Mouse (Mus musculus) hindbrain, embryonic 13.5 days (tissue): ENCODE measurements around the gene Ube2b. TPM values are rescaled to one million over a fixed set of nuclear protein-coding genes. Genes with fewer than 3 reads are reported as not detected.

Source experiments
- ATAC-seq: fragments of 200-750 bp; cut with Nextera tagmentation; 2 replicates; pipeline ENCODE4 v1.8.0; 2017; ENCODE audit warnings: moderate TSS enrichment; ENCODE audit not compliant: low FRiP score
- H3K27ac ChIP-seq: fragments of 300-500 bp; sonication (generic); 2 replicates; pipeline ENCODE4 v1.5.1; 2015; ENCODE audit warnings: inconsistent platforms, mild to moderate bottlenecking, moderate library complexity
- H3K27me3 ChIP-seq: fragments of 300-500 bp; sonication (generic); 2 replicates; pipeline ENCODE4 v1.6.1; 2015; ENCODE audit warnings: mild to moderate bottlenecking, inconsistent platforms
- H3K36me3 ChIP-seq: fragments of 300-500 bp; sonication (generic); 2 replicates; pipeline ENCODE4 v1.6.1; 2015; ENCODE audit warnings: mild to moderate bottlenecking, inconsistent platforms
- H3K4me1 ChIP-seq: fragments of 300-500 bp; sonication (generic); replicated peaks from 2 replicates; pipeline ENCODE4 v1.6.1; 2015; ENCODE audit warnings: inconsistent platforms
- H3K4me2 ChIP-seq: fragments of 300-500 bp; sonication (generic); 2 replicates; pipeline ENCODE4 v1.6.1; 2015; ENCODE audit warnings: inconsistent platforms, mild to moderate bottlenecking, moderate library complexity
- H3K4me3 ChIP-seq: fragments of 300-500 bp; sonication (generic); 2 replicates; pipeline ENCODE4 v1.5.1; 2015; ENCODE audit warnings: mild to moderate bottlenecking, inconsistent platforms
- H3K9ac ChIP-seq: fragments of 300-500 bp; sonication (generic); 2 replicates; pipeline ENCODE4 v1.6.1; 2015; ENCODE audit warnings: mild to moderate bottlenecking, inconsistent platforms
- H3K9me3 ChIP-seq: fragments of 300-500 bp; sonication (generic); 2 replicates; pipeline ENCODE4 v1.6.1; 2016; ENCODE audit warnings: inconsistent platforms
- WGBS: fragments of 180-500 bp; shearing (Covaris S2); methylation state at CpG from one replicate; pipeline ENCODE4 v1.1.7; 2015; 5-methylcytosine and 5-hydroxymethylcytosine counted together
- polyA plus RNA-seq: library from polyadenylated mRNA; unstranded; fragments of >200 nt; fragmentation: Nextera tagmentation; extraction: Ambion mirVana; gene quantifications from 2 replicates; pipeline ENCODE4 v1.2.1, GENCODE M21; 2015

Ube2b gene
- polyA plus RNA-seq, 1 experiment from 2014 or later, result 270 TPM

DNA sequence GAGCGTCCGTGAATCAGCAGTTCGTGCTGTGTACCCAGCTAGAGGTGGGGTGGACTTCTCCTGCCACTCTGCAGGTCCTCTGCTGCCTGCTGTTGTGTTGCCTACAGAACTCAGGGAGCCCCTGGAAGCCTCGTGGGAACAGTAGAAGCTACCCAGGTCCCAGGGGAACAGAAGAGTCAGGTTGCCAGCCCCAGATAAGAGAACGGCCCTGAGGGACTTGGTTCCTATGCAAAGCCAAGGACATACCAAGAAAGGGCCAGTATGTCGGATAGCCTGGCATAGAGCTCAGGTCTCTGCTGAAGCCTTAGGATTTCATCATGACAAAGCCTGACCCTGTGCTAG lies 57.1 kb downstream of the Ube2b start:
- Histone ChIP-seq H3K9ac (no peak overlapping the region), H3K4me1 (peaks cover 20% of the 10 kb centered on the region), H3K4me3 (no peak overlapping the region), H3K9me3 (no peaks in the 10 kb centered on the region), H3K27me3 (no peaks in the 10 kb centered on the region; the same call in none of the 2 replicates), H3K4me2 (peak overlapping the region; percentile 11), H3K36me3 (no peaks in the 10 kb centered on the region), H3K27ac (peak overlapping the region; percentile 69; the same call in 1 of the 2 replicates)
- WGBS, result 50% methylated on average over 6 of the region's 6 CpGs
- no peak for ATAC-seq

DNA sequence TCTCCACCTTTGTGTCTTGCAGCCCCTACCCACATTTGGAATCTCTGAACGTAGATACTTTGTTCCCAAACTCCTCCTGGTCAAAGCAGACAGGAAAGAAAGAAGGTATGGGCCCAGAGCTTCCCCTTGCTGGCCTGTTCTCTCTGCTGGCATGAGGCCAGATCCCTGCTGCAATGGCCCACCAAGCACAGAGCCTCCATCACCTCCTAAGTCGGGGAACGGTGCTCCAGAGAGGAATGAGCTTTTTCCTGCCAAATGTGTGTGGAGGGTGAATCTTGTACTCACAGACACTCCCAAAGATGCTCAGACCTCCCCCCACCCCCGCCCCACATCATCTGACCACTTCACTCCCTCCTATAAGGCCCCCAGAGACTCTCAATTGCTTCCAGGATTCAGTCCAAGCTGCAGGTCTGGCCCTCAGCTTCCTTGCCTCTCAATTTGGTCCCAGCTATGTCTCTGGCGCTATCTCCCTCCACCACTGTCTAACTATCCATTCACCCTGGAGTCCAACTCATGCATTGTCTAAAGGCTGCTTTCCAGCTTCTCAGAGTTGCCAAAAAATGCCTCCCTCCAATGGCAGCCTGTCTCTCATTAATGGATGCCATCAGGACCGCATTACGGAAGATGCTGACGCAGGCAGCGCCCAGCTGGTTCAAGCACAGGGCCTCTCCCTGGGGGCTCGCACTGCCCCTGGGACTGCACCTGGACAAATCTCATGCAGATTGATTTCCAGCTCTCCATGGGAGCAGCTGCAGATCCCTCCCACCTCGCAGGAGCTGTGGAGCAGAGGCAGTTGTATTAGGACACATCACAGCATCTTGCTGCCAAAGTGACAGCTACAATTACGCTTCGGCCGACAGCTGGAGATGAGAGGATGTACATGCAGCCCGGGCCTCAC lies 57.7 kb downstream of the Ube2b start:
- Histone ChIP-seq H3K4me2 (peak overlapping the region; percentile 11), H3K9me3 (no peaks in the 10 kb centered on the region), H3K4me3 (no peak overlapping the region), H3K27me3 (no peaks in the 10 kb centered on the region; the same call in none of the 2 replicates), H3K4me1 (peaks cover 20% of the 10 kb centered on the region), H3K36me3 (no peaks in the 10 kb centered on the region), H3K27ac (peak overlapping the region; percentile 69), H3K9ac (no peak overlapping the region)
- WGBS, result 47% methylated on average over 15 of the region's 15 CpGs
- ATAC-seq, result peak; percentile 65

DNA sequence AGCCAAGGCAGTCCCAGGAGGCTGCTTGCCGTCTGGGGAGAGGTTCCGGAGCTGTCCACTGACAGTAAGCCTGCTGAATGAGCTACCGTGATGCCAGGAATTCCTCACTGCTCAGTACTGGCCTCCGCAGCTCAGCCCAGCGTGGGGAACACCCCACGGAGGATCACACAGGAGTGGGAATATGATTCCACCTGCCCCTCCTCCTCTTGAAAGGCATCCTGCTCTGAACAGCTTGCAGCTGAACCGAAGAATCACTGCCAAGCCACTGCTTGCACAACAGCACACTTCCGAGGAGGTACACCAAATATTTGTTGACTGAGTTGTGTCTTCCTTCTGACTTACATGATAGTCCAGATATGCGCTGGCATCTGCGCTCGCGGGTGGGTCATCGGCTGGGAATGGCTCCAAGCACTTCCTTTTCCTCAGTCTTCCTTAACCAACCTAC lies 60.0 kb downstream of the Ube2b start:
- ATAC-seq, result no peak
- no peak overlapping the region for H3K4me2 ChIP-seq

DNA sequence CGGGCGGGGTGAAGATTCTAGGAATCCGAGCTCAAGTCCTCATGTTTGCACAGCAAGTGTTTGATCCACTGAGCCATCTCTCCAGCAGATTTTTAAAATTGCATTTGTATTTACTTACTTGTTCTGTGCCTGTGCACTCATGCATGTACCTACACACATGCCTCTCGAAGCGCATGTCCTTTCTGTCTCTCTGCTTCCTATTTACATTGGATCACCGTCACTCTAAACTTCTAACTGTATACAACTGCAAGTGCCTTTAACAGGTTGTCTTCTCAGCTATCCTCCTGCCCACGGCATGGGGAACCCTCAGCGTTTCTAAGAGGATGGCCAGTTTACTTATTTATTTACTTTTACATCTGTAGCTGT lies 61.0 kb downstream of the Ube2b start:
- Histone ChIP-seq H3K9ac (no peak overlapping the region), H3K4me2 (no peak overlapping the region), H3K27ac (no peak overlapping the region), H3K27me3 (no peaks in the 10 kb centered on the region), H3K36me3 (no peaks in the 10 kb centered on the region), H3K4me1 (peaks cover 21% of the 10 kb centered on the region), H3K9me3 (no peaks in the 10 kb centered on the region), H3K4me3 (no peak overlapping the region)
- 88% methylated on average over 8 of the region's 8 CpGs for WGBS
- ATAC-seq, result no peak

More for the DNA sequence above, 60.0 kb downstream of the Ube2b start:
- Histone ChIP-seq H3K4me3 (no peak overlapping the region), H3K4me1 (peaks cover 25% of the 10 kb centered on the region), H3K9me3 (no peaks in the 10 kb centered on the region), H3K36me3 (no peaks in the 10 kb centered on the region), H3K9ac (no peak overlapping the region), H3K27me3 (no peaks in the 10 kb centered on the region; the same call in 1 of the 2 replicates), H3K27ac (no peak overlapping the region)
- 75% methylated on average over 13 of the region's 13 CpGs for WGBS

DNA sequence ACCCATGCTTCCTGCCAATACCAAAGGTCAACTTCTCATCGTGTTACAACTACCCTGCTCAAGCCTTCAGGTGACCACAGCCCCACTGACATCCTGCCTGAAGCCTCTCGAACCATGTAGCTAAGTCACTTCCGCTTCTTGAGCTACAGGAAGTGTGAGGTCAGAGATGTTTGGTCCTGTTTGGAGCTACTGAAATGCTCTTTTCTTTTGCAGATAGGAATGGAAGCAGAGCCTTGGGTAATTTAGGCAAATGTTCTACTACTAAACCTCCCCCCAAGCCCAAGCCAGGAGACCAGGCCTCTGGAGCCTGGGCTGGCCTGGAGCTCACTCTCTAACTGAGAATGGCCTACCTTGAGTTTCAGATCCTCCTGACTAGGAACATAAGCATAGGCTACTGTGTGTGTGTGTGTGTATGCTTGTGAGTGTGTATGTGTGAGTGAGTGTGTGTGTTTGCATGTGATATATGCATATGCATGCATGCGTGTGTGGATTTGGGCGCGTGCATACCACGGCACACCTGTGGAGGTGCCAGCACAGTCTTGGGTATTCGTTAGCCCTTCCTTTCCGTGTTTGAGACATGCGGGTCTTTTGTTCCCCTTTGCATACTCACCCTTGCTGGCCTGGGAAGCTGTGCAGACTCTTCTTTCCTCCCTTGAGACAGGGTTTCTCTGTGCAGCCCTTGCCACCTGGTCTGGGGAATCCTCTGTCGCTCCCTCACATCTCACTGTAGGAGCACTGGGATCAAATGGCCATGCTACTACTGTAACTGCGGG lies 61.6 kb downstream of the Ube2b start:
- 86% methylated on average over 12 of the region's 12 CpGs for WGBS
- H3K27me3 ChIP-seq, result no peaks in the 10 kb centered on the region
- no peak overlapping the region for H3K4me3 ChIP-seq
- no peak overlapping the region for H3K27ac ChIP-seq
- no peak for ATAC-seq
- H3K4me2 ChIP-seq, result no peak overlapping the region
- H3K9me3 ChIP-seq, result no peaks in the 10 kb centered on the region
- H3K36me3 ChIP-seq, result no peaks in the 10 kb centered on the region
- H3K9ac ChIP-seq, result no peak overlapping the region
- H3K4me1 ChIP-seq, result peaks cover 21% of the 10 kb centered on the region

DNA sequence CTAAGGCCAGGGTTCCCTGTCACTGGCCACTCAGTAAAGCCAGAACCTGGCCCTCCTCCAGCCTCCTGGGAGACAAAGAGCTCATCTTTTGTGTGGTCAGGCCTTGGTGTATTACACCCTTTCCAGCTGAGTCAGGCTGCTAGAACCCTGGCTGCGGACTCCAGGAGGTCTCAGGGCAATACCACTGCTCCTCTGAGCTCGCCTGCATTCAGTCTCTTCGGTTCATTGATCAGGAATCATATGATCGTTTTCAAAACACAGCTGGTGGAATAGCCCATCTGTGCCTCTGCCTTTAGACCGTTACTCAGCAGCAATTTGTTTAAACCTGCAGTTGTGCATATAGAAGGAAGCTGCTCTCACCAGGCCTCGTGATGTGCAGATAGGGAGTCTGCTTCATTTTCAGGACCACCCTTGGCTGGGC lies 63.2 kb downstream of the Ube2b start:
- Histone ChIP-seq H3K4me2 (no peak overlapping the region), H3K9ac (no peak overlapping the region), H3K4me3 (no peak overlapping the region), H3K4me1 (peaks cover 7% of the 10 kb centered on the region), H3K27me3 (no peaks in the 10 kb centered on the region), H3K36me3 (no peaks in the 10 kb centered on the region), H3K27ac (peak overlapping the region; percentile 44; the same call in 1 of the 2 replicates), H3K9me3 (no peaks in the 10 kb centered on the region)
- 57% methylated on average over 6 of the region's 6 CpGs for WGBS
- ATAC-seq, result no peak

DNA sequence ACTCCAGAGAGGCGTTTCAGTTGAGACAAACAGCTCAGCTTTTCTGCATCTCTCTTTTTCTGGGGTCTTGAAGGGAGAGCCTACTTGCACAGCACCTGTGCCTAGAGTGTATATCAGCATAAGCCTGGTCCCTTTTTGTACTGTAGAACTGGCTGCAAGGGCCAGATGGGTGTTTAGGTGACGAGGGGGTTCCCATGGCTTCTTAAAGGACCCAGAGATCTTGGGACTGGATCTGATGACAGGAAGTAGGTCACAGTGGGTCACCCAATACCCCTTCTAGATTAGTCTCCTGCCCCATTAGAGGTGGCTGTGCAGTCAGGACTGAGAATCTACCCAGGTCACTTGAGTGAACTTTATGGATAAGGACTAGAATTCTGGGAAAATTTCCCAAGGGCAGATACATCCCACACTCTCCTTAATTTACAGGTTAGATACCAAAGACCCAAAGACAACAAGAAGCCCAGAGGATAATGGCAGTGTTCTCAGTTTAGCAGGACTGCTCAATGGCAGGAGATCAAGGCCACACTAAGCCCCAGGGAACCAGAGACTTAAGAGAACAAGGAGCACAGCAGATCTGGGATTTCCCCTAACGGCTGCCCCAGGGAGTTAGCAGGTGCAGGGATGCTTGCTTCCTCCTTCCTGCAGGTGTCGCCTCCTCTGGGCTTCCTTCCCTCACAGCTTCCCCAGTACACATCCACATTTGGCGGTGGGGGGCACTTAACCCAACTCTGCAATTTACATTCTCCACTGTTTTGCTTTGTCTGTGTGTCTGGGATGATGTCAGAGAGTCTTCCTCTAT lies 64.7 kb downstream of the Ube2b start:
- H3K27ac ChIP-seq, result no peak overlapping the region
- ATAC-seq, result no peak
- WGBS, result 61% methylated on average over 5 of the region's 5 CpGs

More for the DNA sequence above, 64.7 kb downstream of the Ube2b start:
- no peak overlapping the region for H3K4me2 ChIP-seq
- H3K9ac ChIP-seq, result no peak overlapping the region
- H3K27me3 ChIP-seq, result no peaks in the 10 kb centered on the region
- H3K36me3 ChIP-seq, result no peaks in the 10 kb centered on the region
- no peak overlapping the region for H3K4me3 ChIP-seq
- no peaks in the 10 kb centered on the region for H3K9me3 ChIP-seq
- H3K4me1 ChIP-seq, result peaks cover 7% of the 10 kb centered on the region

Other genes with a start within 250 kb of the Ube2b start
- gene Sec24a, start 237.1 kb downstream of the Ube2b start, polyA plus RNA-seq, result 14.8 and 15.3 TPM in 2 replicates
- 182 and 189 TPM in 2 replicates for gene Sar1b, start 237.1 kb downstream of the Ube2b start, polyA plus RNA-seq
- 0.23 and 0.32 TPM in 2 replicates for gene Jade2, start 143.1 kb downstream of the Ube2b start, polyA plus RNA-seq
- 113 TPM in 2 replicates for gene Cdkn2aipnl, start 33.1 kb downstream of the Ube2b start, polyA plus RNA-seq
- 25.1 and 29.1 TPM in 2 replicates for gene Cdkl3, start 3.5 kb upstream of the Ube2b start, polyA plus RNA-seq
- gene Ppp2ca, start 97.9 kb upstream of the Ube2b start, polyA plus RNA-seq, result 122 TPM in 2 replicates
- not detected in 2 replicates for gene Olfr1373, start 144.8 kb upstream of the Ube2b start, polyA plus RNA-seq
- not detected in 2 replicates for gene Olfr1371, start 213.2 kb upstream of the Ube2b start, polyA plus RNA-seq
- gene Skp1a, start 231.2 kb upstream of the Ube2b start, polyA plus RNA-seq, result 1,097 and 1,103 TPM in 2 replicates